Mouse (Mus musculus) liver, embryonic 11.5 days (tissue): ENCODE results near the gene Zfp949. TPM values are rescaled to one million over a fixed set of nuclear protein-coding genes. Genes with fewer than 3 reads are reported as not detected.

Experiments used
- ATAC-seq: fragments of 200-750 bp; cut with Nextera tagmentation; replicated peaks from 2 replicates; pipeline ENCODE4 v1.8.0; 2017; ENCODE audit warnings: moderate number of reproducible peaks, mild to moderate bottlenecking, moderate TSS enrichment, moderate library complexity; ENCODE audit not compliant: low FRiP score
- DNase-seq: peaks from one replicate; pipeline ENCODE4 v3.0.0-alpha.2; 2017; ENCODE audit warnings: low spot score
- H3K27ac ChIP-seq: fragments of 300-500 bp; sonication (generic); 2 replicates; pipeline ENCODE4 v1.5.1; 2014; ENCODE audit warnings: mild to moderate bottlenecking, low read depth, low read length, control low read depth
- H3K27me3 ChIP-seq: fragments of 300-500 bp; sonication (generic); replicated peaks from 2 replicates; pipeline ENCODE4 v1.6.1; 2014; ENCODE audit warnings: low read length, mixed read lengths; ENCODE audit not compliant: control insufficient read depth, insufficient read depth
- H3K36me3 ChIP-seq: fragments of 300-500 bp; sonication (generic); 2 replicates; pipeline ENCODE4 v1.6.1; 2014; ENCODE audit warnings: mild to moderate bottlenecking, low read length, moderate library complexity, mixed read lengths; ENCODE audit not compliant: control insufficient read depth, insufficient read depth
- H3K4me1 ChIP-seq: fragments of 300-500 bp; sonication (generic); replicated peaks from 2 replicates; pipeline ENCODE4 v1.6.1; 2014; ENCODE audit warnings: low read length, mixed read lengths; ENCODE audit not compliant: control insufficient read depth, insufficient read depth
- H3K4me2 ChIP-seq: fragments of 300-500 bp; sonication (generic); 2 replicates; pipeline ENCODE4 v1.6.1; 2014; ENCODE audit warnings: mild to moderate bottlenecking, control low read depth, moderate library complexity
- H3K4me3 ChIP-seq: fragments of 300-500 bp; sonication (generic); 2 replicates; pipeline ENCODE4 v1.5.1; 2014; ENCODE audit warnings: low read depth, low read length, control low read depth
- H3K9ac ChIP-seq: fragments of 300-500 bp; sonication (generic); 2 replicates; pipeline ENCODE4 v1.6.1; 2014; ENCODE audit warnings: low read depth, low read length, control low read depth
- H3K9me3 ChIP-seq: fragments of 300-500 bp; sonication (generic); 2 replicates; pipeline ENCODE4 v1.6.1; 2016; ENCODE audit warnings: low read length, inconsistent platforms, mixed read lengths; ENCODE audit not compliant: control insufficient read depth
- WGBS: fragments of 180-500 bp; shearing (Covaris S2); extraction: QIAGEN DNeasy Blood & Tissue Kit; methylation state at CpG from one replicate; pipeline ENCODE4 v1.1.7; 2014; 5-methylcytosine and 5-hydroxymethylcytosine counted together
- polyA plus RNA-seq: library from polyadenylated mRNA; unstranded; fragments of >200 nt; fragmentation: Nextera tagmentation; extraction: Ambion mirVana; gene quantifications from 2 replicates; pipeline ENCODE4 v1.2.1, GENCODE M21; 2014

The Zfp949 gene
- polyA plus RNA-seq, 1 experiment from 2014 or later: 6.0 TPM

- Histone ChIP-seq H3K4me1 (no peaks in the 10 kb centered on the region), H3K27me3 (no peaks in the 10 kb centered on the region), H3K9ac (peak overlapping the region; percentile 100), H3K4me2 (peak overlapping the region; percentile 75), H3K9me3 (no peaks in the 10 kb centered on the region), H3K36me3 (peaks cover 11% of the 10 kb centered on the region), H3K4me3 (peak overlapping the region; percentile 91), H3K27ac (peak overlapping the region; percentile 99)
- under 1% methylated on average over 10 of the region's 10 CpGs for WGBS
- ATAC-seq (no peak), DNase-seq (no peak)
Observed at GRCm38 (mm10) chr9:88521961-88522568, 25.8 kb upstream of the Zfp949 start.

GRCm38 (mm10) chr9:88522569-88523334 is 25.1 kb upstream of the Zfp949 start:
- Histone ChIP-seq H3K27ac (peak overlapping the region; percentile 99), H3K4me3 (peak overlapping the region; percentile 91), H3K36me3 (peaks cover 11% of the 10 kb centered on the region), H3K27me3 (no peaks in the 10 kb centered on the region), H3K4me1 (no peaks in the 10 kb centered on the region), H3K9me3 (no peaks in the 10 kb centered on the region), H3K9ac (peak overlapping the region; percentile 100), H3K4me2 (peak overlapping the region; percentile 83)
- ATAC-seq (peak; percentile 89), DNase-seq (peak; percentile 98)
- under 1% methylated on average over 69 of the region's 69 CpGs for WGBS

GRCm38 (mm10) chr9:88523335-88523668 is 24.5 kb upstream of the Zfp949 start:
- under 1% methylated on average over 16 of the region's 16 CpGs for WGBS
- no peaks in the 10 kb centered on the region for H3K4me1 ChIP-seq
- peak overlapping the region; percentile 87 for H3K9ac ChIP-seq
- peak overlapping the region; percentile 83 for H3K4me2 ChIP-seq
- no peaks in the 10 kb centered on the region for H3K27me3 ChIP-seq
- DNase-seq: no peak
- H3K27ac ChIP-seq: peak overlapping the region; percentile 93
- no peaks in the 10 kb centered on the region for H3K9me3 ChIP-seq
- H3K36me3 ChIP-seq: peaks cover 11% of the 10 kb centered on the region
- ATAC-seq: peak; percentile 56
- H3K4me3 ChIP-seq: peak overlapping the region; percentile 91

- no peak overlapping the region for H3K4me3 ChIP-seq
- no peak overlapping the region for H3K4me2 ChIP-seq
- DNase-seq (no peak), ATAC-seq (no peak)
- H3K9ac ChIP-seq: no peak overlapping the region
- 75% methylated on average over 2 of the region's 2 CpGs for WGBS
- peaks cover 11% of the 10 kb centered on the region for H3K36me3 ChIP-seq
- no peak overlapping the region for H3K27ac ChIP-seq
- no peaks in the 10 kb centered on the region for H3K9me3 ChIP-seq
- H3K27me3 ChIP-seq: no peaks in the 10 kb centered on the region
- H3K4me1 ChIP-seq: no peaks in the 10 kb centered on the region
Observed at GRCm38 (mm10) chr9:88524367-88524766, 23.5 kb upstream of the Zfp949 start.

GRCm38 (mm10) chr9:88524796-88525195 is 23.0 kb upstream of the Zfp949 start:
- no peak overlapping the region for H3K27ac ChIP-seq
- 55% methylated on average over 3 of the region's 3 CpGs for WGBS
- H3K4me2 ChIP-seq: no peak overlapping the region
- no peaks in the 10 kb centered on the region for H3K27me3 ChIP-seq
- ATAC-seq (no peak), DNase-seq (no peak)
- peaks cover 11% of the 10 kb centered on the region for H3K36me3 ChIP-seq
- H3K9me3 ChIP-seq: no peaks in the 10 kb centered on the region
- H3K4me3 ChIP-seq: no peak overlapping the region
- no peak overlapping the region for H3K9ac ChIP-seq
- no peaks in the 10 kb centered on the region for H3K4me1 ChIP-seq

GRCm38 (mm10) chr9:88525341-88525740 is 22.5 kb upstream of the Zfp949 start:
- 86% methylated on average over 6 of the region's 6 CpGs for WGBS
- DNase-seq (no peak), ATAC-seq (no peak)
- no peak overlapping the region for H3K4me3 ChIP-seq
- H3K4me2 ChIP-seq: no peak overlapping the region
- no peaks in the 10 kb centered on the region for H3K9me3 ChIP-seq
- H3K27me3 ChIP-seq: no peaks in the 10 kb centered on the region
- no peak overlapping the region for H3K27ac ChIP-seq
- no peaks in the 10 kb centered on the region for H3K4me1 ChIP-seq
- H3K36me3 ChIP-seq: peaks cover 9% of the 10 kb centered on the region
- no peak overlapping the region for H3K9ac ChIP-seq

- H3K4me1 ChIP-seq: no peaks in the 10 kb centered on the region
- 88% methylated on average over 4 of the region's 4 CpGs for WGBS
- no peaks in the 10 kb centered on the region for H3K36me3 ChIP-seq
- no peak overlapping the region for H3K9ac ChIP-seq
- no peaks in the 10 kb centered on the region for H3K27me3 ChIP-seq
- DNase-seq: no peak
- no peak overlapping the region for H3K27ac ChIP-seq
- no peaks in the 10 kb centered on the region for H3K9me3 ChIP-seq
- no peak for ATAC-seq
- no peak overlapping the region for H3K4me2 ChIP-seq
- H3K4me3 ChIP-seq: no peak overlapping the region
Observed at GRCm38 (mm10) chr9:88527956-88528355, 19.9 kb upstream of the Zfp949 start.

GRCm38 (mm10) chr9:88528736-88529135 is 19.1 kb upstream of the Zfp949 start:
- DNase-seq (no peak), ATAC-seq (peak; percentile 41)
- Histone ChIP-seq H3K4me1 (no peaks in the 10 kb centered on the region), H3K4me2 (no peak overlapping the region), H3K36me3 (no peaks in the 10 kb centered on the region), H3K27me3 (no peaks in the 10 kb centered on the region), H3K4me3 (no peak overlapping the region), H3K9me3 (no peaks in the 10 kb centered on the region), H3K9ac (no peak overlapping the region), H3K27ac (no peak overlapping the region)
- 66% methylated on average over 5 of the region's 5 CpGs for WGBS

- no peak for ATAC-seq
- WGBS: 79% methylated on average over 3 of the region's 3 CpGs
Observed at GRCm38 (mm10) chr9:88529571-88529970, 18.2 kb upstream of the Zfp949 start.

More at GRCm38 (mm10) chr9:88529571-88529970, 18.2 kb upstream of the Zfp949 start:
- Histone ChIP-seq H3K9me3 (no peaks in the 10 kb centered on the region), H3K36me3 (no peaks in the 10 kb centered on the region), H3K9ac (no peak overlapping the region), H3K4me2 (no peak overlapping the region), H3K4me3 (no peak overlapping the region), H3K27me3 (no peaks in the 10 kb centered on the region), H3K27ac (no peak overlapping the region), H3K4me1 (no peaks in the 10 kb centered on the region)
- DNase-seq: no peak
